10 mouse cellular contexts compared by ENCODE assay signal in genomic region chr14:32888876-32889674, GRCm38 (mm10). TPM values are rescaled to one million over a fixed set of nuclear protein-coding genes. Genes with fewer than 3 reads are reported as not detected.
DNase-seq lines count a peak whose midpoint lies in the region; ATAC-seq and TF ChIP-seq lines count a peak whose summit lies in the region.
"Had no signal": no experiment of that assay in that cellular context is flagged by ENCODE, and none has a peak within 500 bp of the region (broad histone marks: within the 10 kb centered on the region; RNA-seq: fewer than 3 reads in every experiment).

No protein-coding gene starts in this region.

- no peaks in the 10 kb centered on the region for H3K36me3 ChIP-seq in lung, embryonic 16.5 days (ENCODE audit: control insufficient read depth, insufficient read depth, low read length)
- no peaks in the 10 kb centered on the region for H3K36me3 ChIP-seq in embryonic facial prominence, embryonic 12.5 days
- no peaks in the 10 kb centered on the region for H3K36me3 ChIP-seq in heart, postnatal 0 days (replicated peaks; ENCODE audit: control insufficient read depth, insufficient read depth, low read length)
- H3K36me3 ChIP-seq in neural tube, embryonic 11.5 days (ENCODE audit: control insufficient read depth, insufficient read depth, low read length): no peaks in the 10 kb centered on the region

- 0 out of 2 replicates have a peak, but pooled peaks have one; percentile 41 for ATAC-seq in lung, embryonic 16.5 days (ENCODE audit: low read depth)
- ATAC-seq in embryonic facial prominence, embryonic 12.5 days (ENCODE audit: insufficient number of reproducible peaks, insufficient read depth, low FRiP score, low TSS enrichment): 0 out of 2 replicates have a peak, but pooled peaks have one; percentile 69
- peak; percentile 90 for ATAC-seq in heart, postnatal 0 days (ENCODE audit: insufficient read depth, low read depth)
- peak; percentile 95 for ATAC-seq in neural tube, embryonic 11.5 days (ENCODE audit: insufficient read depth, low FRiP score, low TSS enrichment)
- no peak for ATAC-seq in activated CD4-positive, CD25-positive, alpha-beta regulatory T cell, adult 4 months
- ATAC-seq in erythroblast, adult 5-6 weeks (replicated peaks; ENCODE audit: low FRiP score, poor library complexity, severe bottlenecking): no peak

- no peak overlapping the region for H3K4me2 ChIP-seq in lung, embryonic 16.5 days (ENCODE audit: low read depth, low read length)
- no peak overlapping the region for H3K4me2 ChIP-seq in embryonic facial prominence, embryonic 12.5 days (replicated peaks)
- H3K4me2 ChIP-seq in heart, postnatal 0 days (ENCODE audit: low read depth, low read length): no peak overlapping the region
- no peak overlapping the region for H3K4me2 ChIP-seq in neural tube, embryonic 11.5 days (ENCODE audit: low read depth)

- H3K27ac ChIP-seq in lung, embryonic 16.5 days (ENCODE audit: low read length): peak overlapping the region; percentile 22; the same call in 1 of the 2 replicates
- no peak overlapping the region for H3K27ac ChIP-seq in embryonic facial prominence, embryonic 12.5 days
- peak overlapping the region; percentile 84 for H3K27ac ChIP-seq in heart, postnatal 0 days (ENCODE audit: low read depth)
- H3K27ac ChIP-seq in neural tube, embryonic 11.5 days (ENCODE audit: low read depth, low read length): 0 out of 2 replicates have a peak overlapping the region, but pooled peaks have one; percentile 23

- H3K4me1 ChIP-seq in lung, embryonic 16.5 days (replicated peaks; ENCODE audit: control insufficient read depth, insufficient read depth, low read length): peaks cover 16% of the 10 kb centered on the region
- peaks cover 11% of the 10 kb centered on the region for H3K4me1 ChIP-seq in embryonic facial prominence, embryonic 12.5 days
- peaks cover 25% of the 10 kb centered on the region for H3K4me1 ChIP-seq in heart, postnatal 0 days (ENCODE audit: control insufficient read depth, insufficient read depth)
- H3K4me1 ChIP-seq in neural tube, embryonic 11.5 days (ENCODE audit: control insufficient read depth, insufficient read depth, low read length): peaks cover 5% of the 10 kb centered on the region; the same call in 1 of the 2 replicates

- H3K9ac ChIP-seq in lung, embryonic 16.5 days (ENCODE audit: low read length): no peak overlapping the region; the same call in 1 of the 2 replicates
- no peak overlapping the region for H3K9ac ChIP-seq in embryonic facial prominence, embryonic 12.5 days
- H3K9ac ChIP-seq in heart, postnatal 0 days (replicated peaks; ENCODE audit: low read depth, low read length): no peak overlapping the region
- no peak overlapping the region for H3K9ac ChIP-seq in neural tube, embryonic 11.5 days (ENCODE audit: low read length)

- H3K27me3 ChIP-seq in lung, embryonic 16.5 days (ENCODE audit: control insufficient read depth, insufficient read depth, low read depth, low read length): no peaks in the 10 kb centered on the region
- no peaks in the 10 kb centered on the region for H3K27me3 ChIP-seq in embryonic facial prominence, embryonic 12.5 days
- no peaks in the 10 kb centered on the region for H3K27me3 ChIP-seq in heart, postnatal 0 days (ENCODE audit: control insufficient read depth, insufficient read depth, low read length)
- H3K27me3 ChIP-seq in neural tube, embryonic 11.5 days (ENCODE audit: control insufficient read depth, insufficient read depth, low read length): no peaks in the 10 kb centered on the region

- peak; percentile 9; the same call in 1 of the 2 replicates for TF ChIP-seq CTCF in heart, postnatal 0 days (IDR thresholded peaks at IDR 0.05; ENCODE audit: low read depth)

- H3K4me3 ChIP-seq in lung, embryonic 16.5 days (ENCODE audit: low read length): no peak overlapping the region
- H3K4me3 ChIP-seq in embryonic facial prominence, embryonic 12.5 days: no peak overlapping the region
- H3K4me3 ChIP-seq in heart, postnatal 0 days (ENCODE audit: low read depth, low read length): no peak overlapping the region
- H3K4me3 ChIP-seq in neural tube, embryonic 11.5 days (ENCODE audit: low read depth, low read length): no peak overlapping the region
- H3K4me3 ChIP-seq: myocyte had no signal

- TF ChIP-seq EP300 in heart, postnatal 0 days (IDR thresholded peaks at IDR 0.05; ENCODE audit: low read depth): no peak

- no peaks in the 10 kb centered on the region for H3K9me3 ChIP-seq in lung, embryonic 16.5 days (ENCODE audit: control insufficient read depth, low read length)
- H3K9me3 ChIP-seq in embryonic facial prominence, embryonic 12.5 days: no peaks in the 10 kb centered on the region
- H3K9me3 ChIP-seq in heart, postnatal 0 days (replicated peaks; ENCODE audit: control insufficient read depth, low read length): no peaks in the 10 kb centered on the region
- no peaks in the 10 kb centered on the region for H3K9me3 ChIP-seq in neural tube, embryonic 11.5 days (ENCODE audit: control insufficient read depth, low read length)

- WGBS in lung, embryonic 16.5 days: 36% methylated on average over 6 of the region's 6 CpGs
- WGBS in embryonic facial prominence, embryonic 12.5 days: 26% methylated on average over 6 of the region's 6 CpGs
- 21% methylated on average over 6 of the region's 6 CpGs for WGBS in heart, postnatal 0 days
- WGBS in neural tube, embryonic 11.5 days: 23% methylated on average over 6 of the region's 6 CpGs

- no peak for DNase-seq in lung, postnatal 10 days
- peak; percentile 69 for DNase-seq in heart, postnatal 0 days (ENCODE audit: low spot score)
- DNase-seq in layer of hippocampus, adult 9-11 months: peak; percentile 48
- peak; percentile 66 for DNase-seq in neural tube, embryonic 11.5 days (ENCODE audit: low spot score)

RNA-seq across cellular contexts. Expression of gene Vstm4, which starts 32.5 kb away (rescaled TPM):
- 67.3 and 72.1 TPM in 2 replicates for polyA plus RNA-seq in lung, embryonic 16.5 days (2015; fragmentation: Nextera tagmentation; extraction: Ambion mirVana)
- polyA plus RNA-seq in embryonic facial prominence, embryonic 12.5 days (2016; fragmentation: Nextera tagmentation; extraction: Ambion mirVana): 10.5 and 12.8 TPM in 2 replicates
- 11.5 and 22.9 TPM in 2 replicates for total RNA-seq in heart, postnatal 0 days (2014; rRNA removed; ENCODE audit: low replicate concordance)
- 21.5 and 22.2 TPM in 2 replicates for polyA plus RNA-seq in heart, postnatal 0 days (2015; fragmentation: Nextera tagmentation; extraction: Ambion mirVana)
- polyA plus RNA-seq in neural tube, embryonic 11.5 days (2014; fragmentation: Nextera tagmentation; extraction: Ambion mirVana): 5.1 and 7.3 TPM in 2 replicates
- polyA plus RNA-seq in activated CD4-positive, CD25-positive, alpha-beta regulatory T cell, adult 4 months (2017; shearing (Covaris generic)): under 1 TPM in 1 of 2 experiments, not detected in 1; 0.24 TPM
- not detected in 2 replicates for total RNA-seq in erythroblast, adult 5-6 weeks (2015; ENCODE audit: low replicate concordance)
- total RNA-seq in erythroblast, adult 5-6 weeks (2017; ENCODE audit: low replicate concordance): 0.09 and 0.56 TPM in 2 replicates
- total RNA-seq: MEL had no signal
- polyA plus RNA-seq: myocyte had no signal

RNA-seq across cellular contexts. Expression of gene Fam170b, which starts 55.3 kb away (rescaled TPM):
- polyA plus RNA-seq in lung, embryonic 16.5 days (2015; fragmentation: Nextera tagmentation; extraction: Ambion mirVana): 0.11 and 0.36 TPM in 2 replicates
- polyA plus RNA-seq in embryonic facial prominence, embryonic 12.5 days (2016; fragmentation: Nextera tagmentation; extraction: Ambion mirVana): not detected in 2 replicates
- not detected in 2 replicates for total RNA-seq in heart, postnatal 0 days (2014; rRNA removed; ENCODE audit: low replicate concordance)
- polyA plus RNA-seq in heart, postnatal 0 days (2015; fragmentation: Nextera tagmentation; extraction: Ambion mirVana): 0.12 and 0.14 TPM in 2 replicates
- not detected in 2 replicates for polyA plus RNA-seq in neural tube, embryonic 11.5 days (2014; fragmentation: Nextera tagmentation; extraction: Ambion mirVana)
- polyA plus RNA-seq in activated CD4-positive, CD25-positive, alpha-beta regulatory T cell, adult 4 months (2017; shearing (Covaris generic)): not detected
- not detected in 2 replicates for total RNA-seq in erythroblast, adult 5-6 weeks (2015; ENCODE audit: low replicate concordance)
- not detected in 2 replicates for total RNA-seq in erythroblast, adult 5-6 weeks (2017; ENCODE audit: low replicate concordance)
- total RNA-seq: MEL had no signal
- polyA plus RNA-seq: myocyte had no signal

Comparison
In these comparisons a context has a peak if more than half of its experiments do, and no peak if none do; other contexts are left out.
1. ATAC-seq: peak in lung, embryonic 16.5 days (single experiment), embryonic facial prominence, embryonic 12.5 days (single experiment), heart, postnatal 0 days (single experiment) and neural tube, embryonic 11.5 days (single experiment); none in activated CD4-positive, CD25-positive, alpha-beta regulatory T cell, adult 4 months (single experiment) and erythroblast, adult 5-6 weeks (single experiment).